Mouse (Mus musculus): ENCODE results near the gene Itga9. TPM values are rescaled to one million over a fixed set of nuclear protein-coding genes. Genes with fewer than 3 reads are reported as not detected.

The Itga9 gene
- polyA plus RNA-seq, 1 experiment from 2014 or later: 2.6 TPM

DNA sequence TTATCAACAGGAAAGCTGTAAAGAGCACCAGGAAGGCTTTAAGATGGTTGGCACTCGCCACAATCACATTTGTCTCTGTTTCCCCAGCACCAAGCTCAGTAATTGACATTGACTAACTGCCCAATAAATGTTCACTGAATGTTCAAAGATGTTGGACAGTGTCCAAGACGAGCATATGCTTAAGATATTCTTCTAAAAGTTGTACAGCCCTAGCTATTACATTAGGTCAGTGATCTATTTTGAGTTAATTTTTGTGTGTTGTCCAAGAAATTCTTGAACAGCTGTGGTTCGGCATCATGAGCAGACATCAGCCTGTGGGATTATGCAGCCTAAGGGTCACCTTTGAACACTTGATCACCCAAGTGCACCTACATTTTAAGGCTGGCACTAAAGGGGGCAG is 110.9 kb downstream of the Itga9 start:
- Histone ChIP-seq H3K27me3 (replicated peaks) (no peaks in the 10 kb centered on the region), H3K4me2 (no peak overlapping the region), H3K9me3 (replicated peaks) (no peaks in the 10 kb centered on the region), H3K9ac (replicated peaks) (no peak overlapping the region), H3K36me3 (no peaks in the 10 kb centered on the region), H3K4me1 (no peaks in the 10 kb centered on the region), H3K27ac (replicated peaks) (no peak overlapping the region), H3K4me3 (replicated peaks) (no peak overlapping the region)
- no peak for ATAC-seq (ENCODE audit: low FRiP score)
- 69% methylated on average over 3 of the region's 3 CpGs for WGBS

DNA sequence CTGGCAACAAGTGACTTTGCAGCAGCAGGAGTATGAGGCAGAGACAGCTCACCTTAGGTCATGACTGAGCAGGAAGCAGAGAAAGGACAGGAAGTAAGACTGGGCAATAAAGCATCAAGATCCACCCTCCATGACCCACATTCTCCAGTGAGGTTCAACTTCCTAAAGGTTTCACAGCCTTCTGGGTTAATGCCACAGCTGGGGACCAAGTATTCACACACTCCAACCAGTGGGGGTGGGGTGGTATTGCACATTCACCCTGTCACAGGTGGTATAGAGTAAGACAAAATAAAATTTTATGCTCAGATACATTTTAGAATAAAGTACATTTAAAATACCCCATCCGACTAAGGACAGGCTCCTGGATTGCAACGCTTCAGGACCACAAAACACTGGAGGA is 112.0 kb downstream of the Itga9 start:
- Histone ChIP-seq H3K4me2 (no peak overlapping the region), H3K9me3 (replicated peaks) (no peaks in the 10 kb centered on the region), H3K4me1 (no peaks in the 10 kb centered on the region), H3K27ac (replicated peaks) (no peak overlapping the region), H3K36me3 (no peaks in the 10 kb centered on the region), H3K9ac (replicated peaks) (no peak overlapping the region), H3K27me3 (replicated peaks) (no peaks in the 10 kb centered on the region), H3K4me3 (replicated peaks) (no peak overlapping the region)
- WGBS: 94% methylated on average over 2 of the region's 2 CpGs
- no peak for ATAC-seq (ENCODE audit: low FRiP score)

GRCm38 (mm10) chr9:118721056-118721455 is 114.6 kb downstream of the Itga9 start:
- H3K9ac ChIP-seq (replicated peaks): no peak overlapping the region
- H3K36me3 ChIP-seq: no peaks in the 10 kb centered on the region
- H3K4me2 ChIP-seq: no peak overlapping the region
- no peak for ATAC-seq (ENCODE audit: low FRiP score)
- no peaks in the 10 kb centered on the region for H3K4me1 ChIP-seq
- H3K4me3 ChIP-seq (replicated peaks): no peak overlapping the region
- H3K27ac ChIP-seq (replicated peaks): no peak overlapping the region
- H3K9me3 ChIP-seq (replicated peaks): no peaks in the 10 kb centered on the region
- H3K27me3 ChIP-seq (replicated peaks): no peaks in the 10 kb centered on the region
- WGBS: 94% methylated on average over 6 of the region's 6 CpGs

DNA sequence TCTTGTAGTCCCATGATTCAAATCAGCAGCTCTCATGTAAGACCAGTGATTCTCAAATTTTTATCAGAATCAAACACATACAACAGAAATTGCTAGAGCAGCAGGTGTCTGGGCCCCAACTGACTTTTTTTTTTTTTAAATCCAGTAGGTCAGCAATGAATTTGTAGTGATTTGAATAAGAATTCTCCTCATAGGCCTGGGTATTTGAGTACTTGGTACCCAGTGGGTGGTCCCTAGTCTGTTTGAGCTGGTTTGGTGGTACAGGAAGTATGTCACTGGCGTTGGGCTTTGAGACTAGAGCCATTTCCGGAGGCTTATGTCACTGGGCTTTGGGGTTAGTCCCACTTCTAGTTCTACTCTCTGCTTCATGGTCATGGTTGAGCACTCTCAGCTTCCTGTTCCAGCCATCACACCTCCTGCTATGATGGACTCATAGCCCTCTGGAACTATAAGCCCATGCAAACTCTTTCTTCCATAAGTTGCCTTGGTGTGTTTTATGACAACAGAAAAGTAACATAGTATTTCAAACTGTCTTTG is 116.4 kb downstream of the Itga9 start:
- ATAC-seq (ENCODE audit: low FRiP score): no peak
- Histone ChIP-seq H3K4me2 (no peak overlapping the region), H3K36me3 (no peaks in the 10 kb centered on the region), H3K9me3 (replicated peaks) (no peaks in the 10 kb centered on the region), H3K9ac (replicated peaks) (no peak overlapping the region), H3K4me3 (replicated peaks) (no peak overlapping the region), H3K27me3 (replicated peaks) (no peaks in the 10 kb centered on the region), H3K4me1 (no peaks in the 10 kb centered on the region), H3K27ac (replicated peaks) (no peak overlapping the region)
- WGBS: 91% methylated on average over 2 of the region's 2 CpGs

DNA sequence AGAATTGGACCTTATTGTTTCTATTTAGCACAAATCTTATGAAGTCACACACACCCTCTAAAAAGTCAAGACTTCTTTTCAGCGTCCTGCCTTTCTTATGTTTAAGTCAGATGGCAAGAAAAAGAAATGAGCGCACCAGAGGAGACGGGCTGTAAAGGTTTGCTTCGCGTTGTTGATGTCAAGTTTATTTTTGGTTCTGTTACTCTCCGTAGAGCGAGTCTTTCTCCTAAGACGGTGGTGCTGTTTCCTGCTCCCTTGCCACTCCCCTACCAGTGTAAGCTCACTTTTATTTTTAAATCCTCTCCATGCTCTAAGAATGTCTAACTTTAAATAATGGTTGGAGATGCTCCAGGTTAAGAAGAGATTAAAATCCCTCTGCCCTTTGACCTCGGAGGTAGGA is 118.6 kb downstream of the Itga9 start:
- no peak overlapping the region for H3K9ac ChIP-seq (replicated peaks)
- no peaks in the 10 kb centered on the region for H3K4me1 ChIP-seq
- no peak overlapping the region for H3K4me3 ChIP-seq (replicated peaks)
- H3K4me2 ChIP-seq: no peak overlapping the region
- 78% methylated on average over 9 of the region's 9 CpGs for WGBS
- no peaks in the 10 kb centered on the region for H3K27me3 ChIP-seq (replicated peaks)
- no peaks in the 10 kb centered on the region for H3K36me3 ChIP-seq
- no peaks in the 10 kb centered on the region for H3K9me3 ChIP-seq (replicated peaks)
- H3K27ac ChIP-seq (replicated peaks): no peak overlapping the region
- ATAC-seq (ENCODE audit: low FRiP score): no peak

- no peaks in the 10 kb centered on the region for H3K9me3 ChIP-seq (replicated peaks)
- ATAC-seq (ENCODE audit: low FRiP score): no peak
- H3K4me2 ChIP-seq: no peak overlapping the region
- no peak overlapping the region for H3K27ac ChIP-seq (replicated peaks)
- H3K4me3 ChIP-seq (replicated peaks): no peak overlapping the region
- 94% methylated on average over 4 of the region's 4 CpGs for WGBS
- no peak overlapping the region for H3K9ac ChIP-seq (replicated peaks)
- H3K36me3 ChIP-seq: no peaks in the 10 kb centered on the region
- no peaks in the 10 kb centered on the region for H3K27me3 ChIP-seq (replicated peaks)
- H3K4me1 ChIP-seq: peaks cover 4% of the 10 kb centered on the region; the same call in 1 of the 2 replicates
Measured at GRCm38 (mm10) chr9:118726550-118726949, 120.1 kb downstream of the Itga9 start.

- no peaks in the 10 kb centered on the region for H3K9me3 ChIP-seq (replicated peaks)
- WGBS: 91% methylated on average over 6 of the region's 6 CpGs
- H3K36me3 ChIP-seq: no peaks in the 10 kb centered on the region
- ATAC-seq (ENCODE audit: low FRiP score): no peak
- peaks cover 4% of the 10 kb centered on the region; the same call in 1 of the 2 replicates for H3K4me1 ChIP-seq
- H3K27ac ChIP-seq (replicated peaks): no peak overlapping the region
- H3K4me3 ChIP-seq (replicated peaks): no peak overlapping the region
- no peak overlapping the region for H3K4me2 ChIP-seq
- H3K27me3 ChIP-seq (replicated peaks): no peaks in the 10 kb centered on the region
- no peak overlapping the region for H3K9ac ChIP-seq (replicated peaks)
Measured at GRCm38 (mm10) chr9:118728296-118728695, 121.8 kb downstream of the Itga9 start.

DNA sequence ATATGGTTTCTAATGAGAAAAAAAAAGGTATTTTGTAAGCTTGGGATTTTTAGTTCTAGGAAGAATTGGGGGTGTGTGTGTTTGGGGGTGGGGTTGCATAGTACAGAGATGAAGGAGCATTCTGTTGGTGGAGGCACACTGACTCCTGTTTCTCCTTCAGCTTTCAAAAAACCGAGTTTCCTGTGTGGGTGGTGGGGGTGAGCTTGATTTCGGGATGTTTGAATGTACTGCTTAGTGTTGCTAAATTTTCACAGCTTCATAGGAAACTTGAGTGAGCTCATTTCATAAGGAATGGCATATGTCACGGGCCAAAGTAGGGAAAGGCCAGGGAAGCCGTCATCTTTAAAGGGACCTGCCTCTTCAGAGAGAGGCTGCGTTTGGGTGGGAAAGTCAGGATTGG is 122.5 kb downstream of the Itga9 start:
- ATAC-seq (ENCODE audit: low FRiP score): no peak
- Histone ChIP-seq H3K27me3 (replicated peaks) (no peaks in the 10 kb centered on the region), H3K9me3 (replicated peaks) (no peaks in the 10 kb centered on the region), H3K36me3 (no peaks in the 10 kb centered on the region), H3K9ac (replicated peaks) (no peak overlapping the region), H3K4me2 (no peak overlapping the region), H3K27ac (replicated peaks) (no peak overlapping the region), H3K4me3 (replicated peaks) (no peak overlapping the region), H3K4me1 (peaks cover 4% of the 10 kb centered on the region; the same call in 1 of the 2 replicates)
- 83% methylated on average over 5 of the region's 5 CpGs for WGBS

- Histone ChIP-seq H3K4me2 (no peak overlapping the region), H3K27ac (replicated peaks) (no peak overlapping the region), H3K4me3 (replicated peaks) (no peak overlapping the region), H3K27me3 (replicated peaks) (no peaks in the 10 kb centered on the region), H3K4me1 (peaks cover 4% of the 10 kb centered on the region; the same call in 1 of the 2 replicates), H3K9me3 (replicated peaks) (no peaks in the 10 kb centered on the region), H3K36me3 (no peaks in the 10 kb centered on the region), H3K9ac (replicated peaks) (no peak overlapping the region)
- 83% methylated on average over 8 of the region's 8 CpGs for WGBS
- ATAC-seq (ENCODE audit: low FRiP score): no peak
Measured at GRCm38 (mm10) chr9:118730172-118730571, 123.7 kb downstream of the Itga9 start.

DNA sequence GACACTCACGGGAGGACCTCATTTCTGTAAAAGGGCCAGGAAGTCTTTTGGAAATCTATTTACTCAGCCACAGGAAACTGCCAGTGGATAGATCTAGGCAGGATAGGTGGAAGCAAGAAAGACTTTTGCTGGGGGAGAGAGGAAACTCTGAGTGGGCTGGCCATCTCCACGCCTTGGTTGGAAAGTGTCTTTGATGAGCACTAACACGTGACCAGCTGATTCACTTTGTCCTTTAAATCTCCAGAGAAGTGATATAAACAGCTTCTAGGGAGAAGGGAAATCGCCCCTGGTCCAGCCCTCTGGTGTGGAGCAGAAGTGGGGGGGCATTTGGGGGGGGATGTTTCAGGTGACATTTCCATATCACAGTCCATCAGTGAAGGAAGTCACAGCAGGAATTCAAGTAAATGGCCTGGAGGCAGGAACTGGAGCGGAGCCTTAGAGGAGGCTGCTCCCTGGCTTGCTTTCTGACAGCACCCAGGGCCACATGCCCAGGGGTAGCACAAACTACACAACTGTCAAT is 124.4 kb downstream of the Itga9 start:
- Histone ChIP-seq H3K9ac (replicated peaks) (no peak overlapping the region), H3K27me3 (replicated peaks) (no peaks in the 10 kb centered on the region), H3K4me1 (peaks cover 4% of the 10 kb centered on the region; the same call in 1 of the 2 replicates), H3K27ac (replicated peaks) (0 out of 2 replicates have a peak overlapping the region, but pooled peaks have one; percentile 18), H3K9me3 (replicated peaks) (no peaks in the 10 kb centered on the region), H3K4me2 (no peak overlapping the region), H3K36me3 (no peaks in the 10 kb centered on the region), H3K4me3 (replicated peaks) (no peak overlapping the region)
- ATAC-seq (ENCODE audit: low FRiP score): no peak
- WGBS: 51% methylated on average over 5 of the region's 5 CpGs

- no peak for ATAC-seq (ENCODE audit: low FRiP score)
- 75% methylated on average over 6 of the region's 6 CpGs for WGBS
- H3K27me3 ChIP-seq (replicated peaks): no peaks in the 10 kb centered on the region
Measured at GRCm38 (mm10) chr9:118731650-118732049, 125.2 kb downstream of the Itga9 start.

GRCm38 (mm10) chr9:118733601-118734000 is 127.1 kb downstream of the Itga9 start:
- Histone ChIP-seq H3K9me3 (replicated peaks) (no peaks in the 10 kb centered on the region), H3K4me3 (replicated peaks) (no peak overlapping the region), H3K4me2 (no peak overlapping the region), H3K4me1 (peaks cover 6% of the 10 kb centered on the region; the same call in 1 of the 2 replicates), H3K9ac (replicated peaks) (no peak overlapping the region), H3K27me3 (replicated peaks) (no peaks in the 10 kb centered on the region), H3K27ac (replicated peaks) (no peak overlapping the region), H3K36me3 (no peaks in the 10 kb centered on the region)
- no peak for ATAC-seq (ENCODE audit: low FRiP score)
- WGBS: 89% methylated on average over 3 of the region's 3 CpGs

More at GRCm38 (mm10) chr9:118731650-118732049, 125.2 kb downstream of the Itga9 start:
- Histone ChIP-seq H3K9me3 (replicated peaks) (no peaks in the 10 kb centered on the region), H3K4me2 (no peak overlapping the region), H3K27ac (replicated peaks) (no peak overlapping the region), H3K36me3 (no peaks in the 10 kb centered on the region), H3K4me1 (peaks cover 4% of the 10 kb centered on the region; the same call in 1 of the 2 replicates), H3K9ac (replicated peaks) (no peak overlapping the region), H3K4me3 (replicated peaks) (no peak overlapping the region)
